Mouse (Mus musculus): ENCODE results near the gene Rexo4. TPM values are rescaled to one million over a fixed set of nuclear protein-coding genes. Genes with fewer than 3 reads are reported as not detected.
A peak's percentile ranks its signal among the peaks of the same experiment; 100 is the strongest.

Rexo4 gene
- polyA plus RNA-seq, 1 experiment from 2014 or later = 30.1 TPM

DNA sequence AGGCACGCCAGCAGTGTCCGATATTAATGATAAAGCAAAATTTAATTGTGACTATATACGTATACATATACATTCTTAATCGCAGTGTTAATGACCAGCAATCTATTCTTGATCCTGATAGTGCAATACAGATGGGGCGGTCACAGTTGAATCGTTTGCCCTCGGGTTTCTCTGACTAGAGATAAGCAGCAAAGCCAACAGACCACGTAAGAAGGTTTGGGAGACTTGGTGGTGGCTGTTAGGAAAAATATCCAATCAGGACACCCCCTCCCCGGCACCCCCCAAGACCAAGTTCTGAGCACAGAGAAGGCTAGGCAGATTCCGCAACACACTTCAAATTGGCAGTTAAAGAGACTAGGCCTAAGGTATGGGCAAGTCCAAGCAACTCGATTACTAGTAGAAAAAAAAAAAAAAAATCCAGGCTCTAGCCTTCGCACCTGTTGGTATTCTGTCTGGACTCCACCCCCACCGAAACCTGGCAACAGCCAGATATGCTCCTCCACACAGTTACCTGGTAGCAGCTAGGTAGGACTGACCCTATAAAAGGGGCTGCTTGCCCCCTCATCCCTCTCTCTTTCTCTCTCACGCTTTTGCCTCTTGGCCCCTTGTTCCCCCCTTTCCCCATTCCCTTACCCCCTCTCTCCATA, 661 bp upstream of the Rexo4 start:
- ATAC-seq = peak; percentile 33
- no peaks in the 10 kb centered on the region for H3K27me3 ChIP-seq (replicated peaks; ENCODE audit: control insufficient read depth, insufficient read depth, low read length)

GRCm38 (mm10) chr2:26960756-26961155, 3.4 kb downstream of the Rexo4 start:
- no peak overlapping the region for H3K4me3 ChIP-seq (ENCODE audit: low read depth, low read length)
- TF ChIP-seq CTCF (IDR thresholded peaks at IDR 0.05; ENCODE audit: low read depth) = peak; percentile 66
- H3K27ac ChIP-seq (ENCODE audit: low read depth, low read length) = no peak overlapping the region
- H3K36me3 ChIP-seq (ENCODE audit: control insufficient read depth, insufficient read depth) = peaks cover 54% of the 10 kb centered on the region
- WGBS = 72% methylated on average over 4 of the region's 4 CpGs
- no peak overlapping the region for H3K4me2 ChIP-seq (replicated peaks; ENCODE audit: low read depth)
- no peak overlapping the region for H3K9ac ChIP-seq (ENCODE audit: low read depth, low read length)
- no peaks in the 10 kb centered on the region for H3K9me3 ChIP-seq (ENCODE audit: control insufficient read depth)
- no peaks in the 10 kb centered on the region for H3K27me3 ChIP-seq (replicated peaks; ENCODE audit: control insufficient read depth, insufficient read depth, low read length)
- ATAC-seq = no peak
- H3K4me1 ChIP-seq (replicated peaks; ENCODE audit: control insufficient read depth, insufficient read depth, low read length) = 0 out of 2 replicates have a peak, but pooled peaks cover 3% of the 10 kb centered on the region

More for the DNA sequence above, 661 bp upstream of the Rexo4 start:
- Histone ChIP-seq H3K9ac (ENCODE audit: low read depth, low read length) (peak overlapping the region; percentile 88), H3K4me1 (replicated peaks; ENCODE audit: control insufficient read depth, insufficient read depth, low read length) (0 out of 2 replicates have a peak, but pooled peaks cover 3% of the 10 kb centered on the region), H3K4me2 (replicated peaks; ENCODE audit: low read depth) (peak overlapping the region; percentile 79), H3K9me3 (ENCODE audit: control insufficient read depth) (no peaks in the 10 kb centered on the region), H3K27ac (ENCODE audit: low read depth, low read length) (peak overlapping the region; percentile 99), H3K4me3 (ENCODE audit: low read depth, low read length) (peak overlapping the region; percentile 76), H3K36me3 (ENCODE audit: control insufficient read depth, insufficient read depth) (peaks cover 21% of the 10 kb centered on the region)
- WGBS = 12% methylated on average over 14 of the region's 14 CpGs
- TF ChIP-seq CTCF (IDR thresholded peaks at IDR 0.05; ENCODE audit: low read depth) = no peak

GRCm38 (mm10) chr2:26957488-26957859, 6.7 kb downstream of the Rexo4 start:
- Histone ChIP-seq H3K36me3 (ENCODE audit: control insufficient read depth, insufficient read depth) (peaks cover 82% of the 10 kb centered on the region), H3K4me3 (ENCODE audit: low read depth, low read length) (no peak overlapping the region), H3K9me3 (ENCODE audit: control insufficient read depth) (no peaks in the 10 kb centered on the region), H3K27me3 (replicated peaks; ENCODE audit: control insufficient read depth, insufficient read depth, low read length) (no peaks in the 10 kb centered on the region), H3K4me1 (replicated peaks; ENCODE audit: control insufficient read depth, insufficient read depth, low read length) (no peaks in the 10 kb centered on the region), H3K27ac (ENCODE audit: low read depth, low read length) (peak overlapping the region; percentile 91), H3K9ac (ENCODE audit: low read depth, low read length) (no peak overlapping the region), H3K4me2 (replicated peaks; ENCODE audit: low read depth) (no peak overlapping the region; the same call in 1 of the 2 replicates)
- ATAC-seq = peak; percentile 17; the same call in 1 of the 2 replicates
- WGBS = 37% methylated on average over 2 of the region's 2 CpGs
- TF ChIP-seq CTCF (IDR thresholded peaks at IDR 0.05; ENCODE audit: low read depth) = no peak

- Histone ChIP-seq H3K4me3 (ENCODE audit: low read depth, low read length) (no peak overlapping the region), H3K9me3 (ENCODE audit: control insufficient read depth) (no peaks in the 10 kb centered on the region), H3K27ac (ENCODE audit: low read depth, low read length) (peak overlapping the region; percentile 91), H3K36me3 (ENCODE audit: control insufficient read depth, insufficient read depth) (peaks cover 83% of the 10 kb centered on the region), H3K9ac (ENCODE audit: low read depth, low read length) (no peak overlapping the region), H3K4me2 (replicated peaks; ENCODE audit: low read depth) (no peak overlapping the region), H3K27me3 (replicated peaks; ENCODE audit: control insufficient read depth, insufficient read depth, low read length) (no peaks in the 10 kb centered on the region), H3K4me1 (replicated peaks; ENCODE audit: control insufficient read depth, insufficient read depth, low read length) (no peaks in the 10 kb centered on the region)
- 53% methylated on average over 12 of the region's 12 CpGs for WGBS
- no peak for TF ChIP-seq CTCF (IDR thresholded peaks at IDR 0.05; ENCODE audit: low read depth)
- ATAC-seq = peak; percentile 98
These were observed 7.2 kb downstream of the Rexo4 start for GRCm38 (mm10) chr2:26956811-26957487.

DNA sequence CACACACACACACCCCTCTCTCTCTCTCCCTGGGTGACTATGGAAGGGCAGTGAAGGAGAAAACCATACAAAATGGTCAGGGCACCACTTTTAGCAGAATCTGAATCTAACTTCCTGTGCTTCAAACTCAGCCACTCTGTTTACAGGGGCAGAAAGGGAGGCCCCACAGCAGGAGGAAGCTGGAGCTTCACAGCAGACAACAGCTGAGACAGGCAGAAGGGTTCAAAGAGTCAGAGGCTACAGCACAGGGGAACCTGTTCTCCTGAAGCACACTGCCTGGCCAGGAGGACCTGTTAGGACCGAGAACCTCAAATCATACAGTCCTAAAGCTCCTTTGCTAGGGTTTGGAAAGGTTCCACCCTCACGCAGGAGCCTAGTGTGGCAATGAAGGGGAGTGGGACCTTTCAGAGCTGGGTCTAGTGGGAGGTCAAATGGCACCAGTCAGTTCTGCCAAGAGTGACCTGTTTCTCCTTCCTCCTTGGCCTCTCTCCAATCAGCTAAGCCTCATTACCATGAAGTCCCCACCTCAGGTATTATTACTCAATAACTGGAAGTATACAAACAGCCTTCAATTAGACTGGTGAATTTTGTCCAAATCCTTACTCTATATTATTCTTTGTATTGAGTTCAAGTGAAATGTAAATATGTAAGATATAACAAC, 9.3 kb downstream of the Rexo4 start:
- no peak for ATAC-seq
- no peak for TF ChIP-seq CTCF (IDR thresholded peaks at IDR 0.05; ENCODE audit: low read depth)
- peak overlapping the region; percentile 30; the same call in 1 of the 2 replicates for H3K27ac ChIP-seq (ENCODE audit: low read depth, low read length)
- no peak overlapping the region for H3K4me3 ChIP-seq (ENCODE audit: low read depth, low read length)
- H3K9ac ChIP-seq (ENCODE audit: low read depth, low read length) = no peak overlapping the region
- H3K4me2 ChIP-seq (replicated peaks; ENCODE audit: low read depth) = no peak overlapping the region
- WGBS = 79% methylated on average over 2 of the region's 2 CpGs
- H3K27me3 ChIP-seq (replicated peaks; ENCODE audit: control insufficient read depth, insufficient read depth, low read length) = no peaks in the 10 kb centered on the region
- H3K36me3 ChIP-seq (ENCODE audit: control insufficient read depth, insufficient read depth) = peaks cover 78% of the 10 kb centered on the region
- no peaks in the 10 kb centered on the region for H3K9me3 ChIP-seq (ENCODE audit: control insufficient read depth)
- no peaks in the 10 kb centered on the region for H3K4me1 ChIP-seq (replicated peaks; ENCODE audit: control insufficient read depth, insufficient read depth, low read length)

DNA sequence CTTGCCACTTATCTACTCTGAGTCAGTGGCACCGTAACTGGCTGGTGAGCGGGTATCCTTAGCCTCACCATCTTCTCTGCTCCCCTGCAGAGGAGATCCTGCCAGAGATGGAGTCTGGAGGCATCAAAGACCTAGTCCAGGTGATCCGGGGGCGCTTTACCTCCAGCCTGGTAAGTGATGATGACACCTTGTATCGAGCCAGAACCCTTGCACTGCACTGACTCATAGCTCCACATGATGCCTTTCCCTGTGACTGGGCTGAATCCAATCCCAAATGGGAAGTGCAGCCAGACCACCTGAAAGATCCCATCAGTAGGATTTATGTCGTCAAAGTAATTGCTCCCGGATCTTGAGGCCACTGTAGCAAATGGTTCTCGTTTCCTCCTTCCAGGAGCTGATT, 11.3 kb downstream of the Rexo4 start:
- Histone ChIP-seq H3K4me2 (replicated peaks; ENCODE audit: low read depth) (no peak overlapping the region), H3K27me3 (replicated peaks; ENCODE audit: control insufficient read depth, insufficient read depth, low read length) (no peaks in the 10 kb centered on the region), H3K36me3 (ENCODE audit: control insufficient read depth, insufficient read depth) (peaks cover 70% of the 10 kb centered on the region), H3K9ac (ENCODE audit: low read depth, low read length) (no peak overlapping the region), H3K27ac (ENCODE audit: low read depth, low read length) (no peak overlapping the region), H3K9me3 (ENCODE audit: control insufficient read depth) (no peaks in the 10 kb centered on the region), H3K4me1 (replicated peaks; ENCODE audit: control insufficient read depth, insufficient read depth, low read length) (no peaks in the 10 kb centered on the region), H3K4me3 (ENCODE audit: low read depth, low read length) (no peak overlapping the region)
- 85% methylated on average over 8 of the region's 8 CpGs for WGBS
- TF ChIP-seq CTCF (IDR thresholded peaks at IDR 0.05; ENCODE audit: low read depth) = no peak
- ATAC-seq = no peak

Measured in intestine, postnatal 0 days (tissue).